ENCODE assay signal across 9 mouse cellular contexts in genomic region chr9:64084661-64085399, GRCm38 (mm10). TPM values are rescaled to one million over a fixed set of nuclear protein-coding genes. Genes with fewer than 3 reads are reported as not detected.
DNase-seq lines count a peak whose midpoint lies in the region; ATAC-seq lines count a peak whose summit lies in the region.
"Had no signal": no experiment of that assay in that cellular context is flagged by ENCODE, and none has a peak within 500 bp of the region (broad histone marks: within the 10 kb centered on the region; RNA-seq: fewer than 3 reads in every experiment).

No protein-coding gene starts in this region.

- peak overlapping the region; percentile 38 for H3K4me3 ChIP-seq in embryonic facial prominence, embryonic 12.5 days
- H3K4me3 ChIP-seq in heart, embryonic 16.5 days (ENCODE audit: low read length), result peak overlapping the region; percentile 50
- peak overlapping the region; percentile 49 for H3K4me3 ChIP-seq in limb, embryonic 10.5 days
- H3K4me3 ChIP-seq in midbrain, embryonic 11.5 days (ENCODE audit: low read depth, low read length), result peak overlapping the region; percentile 22

- H3K27ac ChIP-seq in embryonic facial prominence, embryonic 12.5 days, result peak overlapping the region; percentile 18
- peak overlapping the region; percentile 93 for H3K27ac ChIP-seq in heart, embryonic 16.5 days (ENCODE audit: low read length)
- peak overlapping the region; percentile 91 for H3K27ac ChIP-seq in limb, embryonic 10.5 days
- H3K27ac ChIP-seq in midbrain, embryonic 11.5 days (ENCODE audit: low read depth, low read length), result no peak overlapping the region
- H3K27ac ChIP-seq: macrophage had no signal

- H3K36me3 ChIP-seq in embryonic facial prominence, embryonic 12.5 days, result no peaks in the 10 kb centered on the region
- no peaks in the 10 kb centered on the region for H3K36me3 ChIP-seq in heart, embryonic 16.5 days (ENCODE audit: control insufficient read depth, insufficient read depth)
- H3K36me3 ChIP-seq in limb, embryonic 10.5 days, result no peaks in the 10 kb centered on the region
- H3K36me3 ChIP-seq in midbrain, embryonic 11.5 days (ENCODE audit: control insufficient read depth, insufficient read depth, low read length), result no peaks in the 10 kb centered on the region

- peaks cover 30% of the 10 kb centered on the region for H3K4me1 ChIP-seq in embryonic facial prominence, embryonic 12.5 days
- H3K4me1 ChIP-seq in heart, embryonic 16.5 days (ENCODE audit: control insufficient read depth, insufficient read depth, low read length), result peaks cover 28% of the 10 kb centered on the region
- H3K4me1 ChIP-seq in limb, embryonic 10.5 days, result peaks cover 49% of the 10 kb centered on the region
- H3K4me1 ChIP-seq in midbrain, embryonic 11.5 days (ENCODE audit: control insufficient read depth, insufficient read depth, low read length), result peaks cover 11% of the 10 kb centered on the region

- H3K9ac ChIP-seq in embryonic facial prominence, embryonic 12.5 days, result peak overlapping the region; percentile 65
- peak overlapping the region; percentile 72 for H3K9ac ChIP-seq in heart, embryonic 16.5 days (ENCODE audit: low read length)
- peak overlapping the region; percentile 71 for H3K9ac ChIP-seq in midbrain, embryonic 11.5 days (ENCODE audit: low read length)

- peak overlapping the region; percentile 90 for H3K4me2 ChIP-seq in embryonic facial prominence, embryonic 12.5 days (replicated peaks)
- peak overlapping the region; percentile 80 for H3K4me2 ChIP-seq in heart, embryonic 16.5 days (ENCODE audit: low read depth, low read length)
- H3K4me2 ChIP-seq in midbrain, embryonic 11.5 days, result peak overlapping the region; percentile 63

- H3K9me3 ChIP-seq in embryonic facial prominence, embryonic 12.5 days, result no peaks in the 10 kb centered on the region
- no peaks in the 10 kb centered on the region for H3K9me3 ChIP-seq in heart, embryonic 16.5 days (replicated peaks; ENCODE audit: control insufficient read depth, low read length)
- H3K9me3 ChIP-seq in limb, embryonic 10.5 days (replicated peaks), result no peaks in the 10 kb centered on the region
- no peaks in the 10 kb centered on the region for H3K9me3 ChIP-seq in midbrain, embryonic 11.5 days (ENCODE audit: control insufficient read depth, low read length)

- no peaks in the 10 kb centered on the region for H3K27me3 ChIP-seq in embryonic facial prominence, embryonic 12.5 days
- no peaks in the 10 kb centered on the region for H3K27me3 ChIP-seq in heart, embryonic 16.5 days (ENCODE audit: control insufficient read depth, insufficient read depth, low read length)
- H3K27me3 ChIP-seq in limb, embryonic 10.5 days (ENCODE audit: low read depth, poor library complexity, severe bottlenecking), result peaks cover 16% of the 10 kb centered on the region
- peaks cover 8% of the 10 kb centered on the region; the same call in 1 of the 2 replicates for H3K27me3 ChIP-seq in midbrain, embryonic 11.5 days (ENCODE audit: control insufficient read depth, insufficient read depth, low read length)

- peak; percentile 14 for DNase-seq in kidney, adult 11 months
- DNase-seq in kidney, adult 9 months, result no peak
- peak; percentile 76 for DNase-seq in limb, embryonic 10.5 days (ENCODE audit: low spot score)
- DNase-seq in midbrain, embryonic 11.5 days (ENCODE audit: low spot score, missing footprints), result peak; percentile 94
- peak; percentile 77 for DNase-seq in testis, postnatal 10 days (ENCODE audit: low spot score)
- DNase-seq in left cerebral cortex, adult 8-10 months (ENCODE audit: low spot score in 2 of 2), result no peak

- ATAC-seq in embryonic facial prominence, embryonic 12.5 days (ENCODE audit: insufficient number of reproducible peaks, insufficient read depth, low FRiP score, low TSS enrichment), result peak; percentile 44; the same call in 1 of the 2 replicates
- peak; percentile 65 for ATAC-seq in heart, embryonic 16.5 days (replicated peaks; ENCODE audit: extremely low read depth, insufficient read depth, low FRiP score)
- ATAC-seq in midbrain, embryonic 11.5 days (ENCODE audit: low FRiP score), result peak; percentile 54; the same call in 1 of the 2 replicates

- WGBS in embryonic facial prominence, embryonic 12.5 days, result under 1% methylated on average over 49 of the region's 49 CpGs
- 4% methylated on average over 49 of the region's 49 CpGs for WGBS in heart, embryonic 16.5 days
- 2% methylated on average over 49 of the region's 49 CpGs for WGBS in limb, embryonic 10.5 days
- under 1% methylated on average over 49 of the region's 49 CpGs for WGBS in midbrain, embryonic 11.5 days

RNA-seq across cellular contexts. Expression of gene Lctl, which starts 32.1 kb away (rescaled TPM):
- not detected in 2 replicates for polyA plus RNA-seq in embryonic facial prominence, embryonic 12.5 days (2016; fragmentation: Nextera tagmentation; extraction: Ambion mirVana)
- polyA plus RNA-seq in heart, embryonic 16.5 days (2015; fragmentation: Nextera tagmentation; extraction: Ambion mirVana), result not detected in 2 replicates
- not detected in 2 replicates for polyA plus RNA-seq in limb, embryonic 10.5 days (2016; fragmentation: Nextera tagmentation; extraction: Ambion mirVana)
- polyA plus RNA-seq in midbrain, embryonic 11.5 days (2014; fragmentation: Nextera tagmentation; extraction: Ambion mirVana), result not detected in 2 replicates
- total RNA-seq in left cerebral cortex, adult 8-10 months (2022), result under 1 TPM in 1 of 4 experiments, not detected in 3; 0.27 TPM
- polyA plus RNA-seq: macrophage had no signal

Comparison
In these comparisons a context has a peak if more than half of its experiments do, and no peak if none do; other contexts are left out.
1. DNase-seq: peak in kidney, adult 11 months (single experiment), limb, embryonic 10.5 days (single experiment), midbrain, embryonic 11.5 days (single experiment) and testis, postnatal 10 days (single experiment); none in kidney, adult 9 months (single experiment) and left cerebral cortex, adult 8-10 months (0 of 2).
2. Peak in every context shown above with its lines, with median percentiles within 50 percentile points of each other: ATAC-seq, H3K4me2 ChIP-seq, H3K4me3 ChIP-seq and H3K9ac ChIP-seq.